Mouse (Mus musculus) left cerebral cortex, adult 8-10 months (tissue): ENCODE measurements around the gene Cdc40. TPM values are rescaled to one million over a fixed set of nuclear protein-coding genes. Genes with fewer than 3 reads are reported as not detected.

ENCODE experiments used
- DNase-seq, 2 experiments: peaks; one replicate each; pipeline ENCODE4 v3.0.0; 2022; ENCODE audit warnings: low spot score in 2 of 2
- total RNA-seq, 4 experiments: library from RNA; stranded (reverse); gene quantifications; 2 replicates each; pipeline ENCODE4 v1.2.4; 2022

The Cdc40 gene
- 10 to 100 TPM; 39.4 to 42.8 (median 40.9) TPM for total RNA-seq

DNA sequence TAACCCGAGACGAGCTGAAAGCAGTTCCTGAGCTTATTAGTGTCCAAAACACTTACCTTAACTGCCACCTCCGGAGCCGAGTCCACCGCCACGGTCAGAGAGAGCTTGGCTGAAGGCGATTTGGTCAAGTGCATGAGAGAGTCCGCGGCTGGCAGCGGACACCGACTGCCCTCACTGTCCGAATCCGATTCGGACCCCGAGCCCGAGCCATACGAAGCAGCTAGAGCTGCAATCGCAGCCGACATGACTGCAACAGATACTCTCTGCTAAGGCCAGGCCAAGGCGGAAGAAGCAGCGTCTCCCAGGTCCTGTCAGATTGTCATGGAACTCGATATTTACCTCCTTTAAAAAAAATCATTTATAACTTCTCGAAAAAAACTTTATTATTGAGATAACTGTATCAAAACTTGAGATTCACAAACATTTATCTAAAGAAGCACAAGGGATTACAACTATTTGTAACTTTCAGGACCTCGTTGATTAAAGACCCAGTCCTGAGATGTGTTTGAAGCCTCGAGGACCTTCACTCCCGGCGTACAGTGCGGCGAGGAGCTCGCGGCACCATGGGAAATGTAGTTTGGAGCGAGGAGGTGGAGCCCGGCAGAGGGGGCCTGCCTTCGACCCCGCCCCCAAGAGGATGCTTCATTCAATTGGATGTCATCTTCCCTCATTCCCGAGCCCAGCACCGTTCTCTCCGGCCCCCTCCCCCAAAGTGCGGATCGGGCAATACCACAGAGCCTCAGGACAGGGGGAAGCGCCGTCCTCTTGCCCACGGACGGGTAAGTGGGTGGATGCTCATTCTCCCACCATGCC lies at the start of gene Cdc40, which contains the start of gene Wasf1:
Cdc40 (minus strand) TSS at position 481 of the 813 bp plus-strand sequence.
Wasf1 (plus strand) TSS at position 645 of the 813 bp plus-strand sequence.
- DNase-seq = peak; percentile 94 to 99

- no peak for DNase-seq
Observed at GRCm38 (mm10) chr10:40919464-40919863, 36.4 kb upstream of the Cdc40 start.

- DNase-seq = no peak
Observed at GRCm38 (mm10) chr10:40918669-40919440, 35.7 kb upstream of the Cdc40 start.

- no peak for DNase-seq
Observed at GRCm38 (mm10) chr10:40915240-40915639, 32.1 kb upstream of the Cdc40 start.

DNA sequence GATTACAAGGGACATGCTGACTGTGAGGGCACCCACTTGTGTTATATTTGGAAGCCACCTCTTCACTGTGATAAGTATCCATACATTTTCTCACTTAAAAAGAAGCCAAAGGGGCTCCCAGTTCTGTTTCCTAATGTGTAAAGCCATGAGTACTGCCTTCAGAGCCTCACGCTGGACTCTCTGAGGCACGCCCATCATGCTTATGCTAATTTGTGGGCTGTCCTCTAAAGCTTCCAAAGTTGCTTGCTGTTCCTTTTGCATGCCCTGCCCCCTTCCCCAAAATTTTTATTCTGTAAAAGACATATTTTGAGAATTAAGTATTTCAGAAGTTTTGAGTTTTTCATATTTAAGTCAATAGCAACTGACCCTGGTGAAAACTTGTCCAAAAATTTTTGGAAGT lies 27.7 kb upstream of the Cdc40 start:
- no peak for DNase-seq

DNA sequence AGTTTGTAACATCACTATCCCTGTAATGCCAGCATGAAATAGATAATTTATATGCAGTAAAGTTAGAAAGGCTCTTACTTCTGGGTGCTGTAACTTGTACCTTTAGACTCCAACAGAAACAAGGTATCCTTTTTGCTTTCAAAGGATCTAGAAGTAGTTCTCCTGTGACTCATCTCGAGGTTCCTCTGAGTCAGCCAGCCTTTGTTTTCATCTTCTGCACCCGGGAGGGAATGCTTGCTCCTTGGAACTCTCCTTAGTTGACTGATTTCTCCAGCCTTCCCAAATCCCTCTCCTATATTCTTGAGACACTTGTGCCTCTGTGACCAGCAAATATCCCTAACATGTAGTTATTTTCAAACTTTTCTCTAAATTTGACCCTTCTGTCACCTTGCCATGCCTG lies 25.5 kb upstream of the Cdc40 start:
- DNase-seq = no peak

- DNase-seq = no peak
Observed at GRCm38 (mm10) chr10:40906802-40907201, 23.7 kb upstream of the Cdc40 start.

GRCm38 (mm10) chr10:40906131-40906530 lies 23.0 kb upstream of the Cdc40 start:
- DNase-seq = no peak

GRCm38 (mm10) chr10:40901786-40902185 lies 18.7 kb upstream of the Cdc40 start:
- no peak for DNase-seq

DNA sequence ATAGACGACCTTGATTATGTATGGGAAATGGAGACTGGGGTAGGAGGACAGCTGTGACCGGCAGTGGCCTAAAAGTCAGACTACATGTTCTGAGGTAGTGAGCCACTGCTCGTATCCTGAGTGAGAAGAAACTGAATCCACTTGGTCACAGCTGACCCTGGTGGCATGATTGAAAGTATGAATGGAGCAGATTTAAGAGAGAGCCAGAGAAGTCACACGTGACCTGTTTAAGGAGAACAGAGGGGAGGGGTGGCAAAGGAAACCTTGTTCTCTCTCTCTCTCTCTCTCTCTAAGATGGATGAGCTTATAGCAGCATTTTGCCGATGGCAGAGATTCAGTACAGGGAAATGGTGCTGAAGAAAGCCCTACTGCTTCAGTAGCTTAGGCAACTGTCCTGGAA lies 13.5 kb upstream of the Cdc40 start:
- DNase-seq = no peak

- no peak for DNase-seq
Observed at GRCm38 (mm10) chr10:40895765-40896164, 12.7 kb upstream of the Cdc40 start.

GRCm38 (mm10) chr10:40889146-40889545 lies 6.0 kb upstream of the Cdc40 start:
- DNase-seq = no peak

DNA sequence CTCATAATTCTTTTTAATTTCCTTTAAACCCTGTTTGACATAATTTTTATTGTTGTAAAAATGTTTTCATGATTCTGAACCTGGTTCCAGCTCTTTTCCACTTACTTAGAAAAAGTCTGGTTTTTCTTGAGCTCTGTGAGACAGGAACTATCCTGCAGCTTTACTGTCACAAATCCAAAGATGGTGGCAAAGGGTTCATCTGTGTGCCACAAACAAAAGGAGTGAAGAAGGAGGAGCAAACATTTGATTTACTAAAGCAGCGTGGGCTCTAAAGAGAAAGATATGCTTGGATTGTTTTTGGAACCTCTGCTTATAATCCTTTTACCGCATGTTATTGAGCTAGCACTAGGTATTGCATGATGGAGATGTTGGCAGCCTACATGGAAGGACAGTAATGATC lies 4.2 kb upstream of the Cdc40 start:
- DNase-seq = no peak

DNA sequence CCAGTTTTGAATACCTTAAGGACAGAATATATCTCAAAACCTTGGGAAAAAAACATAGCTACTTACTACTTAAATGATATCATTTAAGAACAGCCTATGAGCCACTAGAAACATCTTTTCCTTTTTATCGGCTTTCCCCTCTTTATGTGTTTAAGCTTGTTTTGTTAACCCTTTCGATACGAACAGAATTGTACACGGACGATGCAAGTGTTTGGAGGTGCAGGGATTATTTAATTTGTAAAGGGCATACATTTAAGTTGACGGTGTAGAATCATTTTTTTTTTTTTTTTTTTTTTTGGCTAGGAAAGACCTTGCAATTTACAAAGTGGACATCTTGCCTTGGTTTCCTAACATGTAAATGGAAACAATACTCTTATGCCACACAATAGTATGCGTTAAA lies 2.3 kb upstream of the Cdc40 start:
- no peak for DNase-seq

DNA sequence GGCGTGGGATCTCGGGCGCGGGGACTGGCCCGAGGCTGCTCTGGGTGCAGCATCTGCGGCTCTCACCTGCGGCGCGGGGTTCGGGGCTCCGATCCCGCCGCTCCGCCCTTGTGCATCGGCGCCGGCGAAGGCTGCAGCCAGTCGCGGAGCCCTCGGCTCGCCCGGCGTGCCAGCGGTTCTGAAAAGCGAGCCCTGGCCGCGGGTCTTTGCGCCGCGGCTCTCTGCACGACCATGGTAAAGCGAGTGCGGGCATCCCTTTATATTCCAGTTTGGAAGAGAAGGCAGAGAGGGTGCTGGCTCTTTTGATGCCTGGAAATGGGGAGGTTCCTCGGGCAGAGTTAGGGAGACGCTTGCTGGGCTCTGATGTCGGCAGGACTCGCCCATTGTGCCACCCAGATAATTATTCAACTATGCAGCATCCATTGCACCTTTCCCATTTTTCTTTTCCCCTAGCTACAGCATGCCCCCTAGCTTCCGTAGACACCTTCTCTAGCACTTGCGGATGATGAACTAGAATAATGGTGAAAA lies 1.2 kb upstream of the Cdc40 start:
- peak; percentile 30 to 38 for DNase-seq

- DNase-seq = peak in 1 of 2 experiments; percentile 36
Observed at GRCm38 (mm10) chr10:40883644-40884278, 650 bp upstream of the Cdc40 start.

DNA sequence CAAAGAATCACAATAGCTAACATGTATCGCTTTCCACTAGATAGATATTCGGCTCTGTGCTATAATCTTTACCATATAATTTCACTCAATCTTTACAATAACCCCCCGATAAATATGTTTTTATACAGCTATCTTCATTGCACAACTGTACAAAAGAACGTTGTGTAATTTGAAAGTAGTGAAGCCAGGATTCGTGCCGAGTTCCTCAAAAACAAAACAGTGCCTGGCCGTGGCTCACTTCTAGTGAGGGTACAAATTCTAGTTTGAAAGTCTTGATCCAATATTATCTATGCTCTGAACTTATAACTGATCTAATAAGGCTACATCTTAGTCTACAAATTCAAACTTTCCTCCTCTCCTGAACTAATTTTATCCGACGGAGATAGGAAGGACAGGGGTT lies 778 bp downstream of the Cdc40 start:
- no peak for DNase-seq

DNA sequence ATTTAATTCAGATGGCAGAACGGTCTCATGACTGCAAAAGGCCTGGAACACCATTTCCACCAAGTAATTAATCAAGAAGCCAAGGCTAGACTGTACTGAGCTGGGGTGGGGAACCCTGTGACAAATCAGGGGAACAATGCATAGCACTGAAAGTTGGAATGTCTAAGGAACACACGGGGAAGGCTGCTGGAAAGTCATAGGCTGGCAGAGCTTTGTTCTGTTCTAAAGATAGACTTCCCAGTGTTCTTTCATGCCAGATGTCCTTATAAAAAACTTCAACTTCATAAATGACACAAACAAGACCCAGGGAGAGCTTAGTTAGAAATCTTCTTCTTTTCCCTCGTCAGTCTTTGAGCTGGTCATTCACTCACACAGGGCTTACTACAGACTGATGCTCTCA lies 1.9 kb downstream of the Cdc40 start:
- DNase-seq = no peak

- DNase-seq = peak in 1 of 2 experiments; percentile 37
Observed at GRCm38 (mm10) chr10:40879969-40880368, 3.1 kb downstream of the Cdc40 start.

GRCm38 (mm10) chr10:40878246-40878645 lies 4.9 kb downstream of the Cdc40 start:
- DNase-seq = no peak

DNA sequence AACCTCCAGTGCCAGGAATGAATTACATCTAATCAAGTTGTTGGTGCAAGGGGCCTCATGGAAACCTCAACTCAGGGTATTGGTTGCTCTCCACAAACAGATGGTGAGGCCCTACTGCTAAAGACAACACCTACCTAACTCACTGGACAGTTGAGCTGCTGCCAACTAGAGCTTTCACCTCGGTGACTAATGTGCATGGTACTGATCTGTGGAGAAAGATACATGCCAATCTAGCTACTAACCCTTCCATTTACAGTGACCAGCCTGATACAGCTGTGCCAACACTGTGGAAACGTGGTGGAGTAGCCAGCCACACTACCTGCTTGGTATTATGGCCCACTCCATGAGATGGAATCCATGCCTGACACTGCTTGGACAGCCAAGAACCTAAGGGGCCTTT lies 11.1 kb downstream of the Cdc40 start:
- DNase-seq = no peak

- no peak for DNase-seq
Observed at GRCm38 (mm10) chr10:40871301-40871700, 11.8 kb downstream of the Cdc40 start.
